10 mouse cellular contexts compared by ENCODE assay signal in the genomic region with DNA sequence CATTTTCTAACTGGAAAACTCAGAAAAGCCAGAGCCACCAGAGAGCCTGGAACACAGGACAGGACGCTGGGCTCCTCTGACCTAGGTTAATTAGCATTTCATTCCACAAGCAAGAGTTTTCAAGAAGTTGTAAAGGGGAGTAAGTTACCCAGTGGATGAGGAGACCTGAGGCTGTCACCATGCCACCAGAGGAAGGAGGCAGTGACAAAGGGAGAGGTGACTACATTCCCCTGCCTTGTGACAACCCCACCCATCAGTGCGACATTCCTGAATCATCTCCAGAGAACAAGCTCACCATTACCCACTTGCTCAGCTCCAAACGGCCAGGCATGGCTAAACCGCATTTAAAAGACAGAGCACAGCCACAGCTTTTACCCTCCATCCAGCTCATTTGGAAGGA.
A peak's percentile ranks its signal among the peaks of the same experiment; 100 is the strongest.
DNase-seq lines count a peak whose midpoint lies in the region; ATAC-seq and TF ChIP-seq lines count a peak whose summit lies in the region.
"Had no signal": no experiment of that assay in that cellular context is flagged by ENCODE, and none has a peak within 500 bp of the region (broad histone marks: within the 10 kb centered on the region; RNA-seq: fewer than 3 reads in every experiment).

No protein-coding gene starts in this region.

- H3K4me2 ChIP-seq in heart, embryonic 11.5 days = peak overlapping the region; percentile 95
- peak overlapping the region; percentile 88; the same call in 1 of the 2 replicates for H3K4me2 ChIP-seq in lung, embryonic 16.5 days (ENCODE audit: low read depth, low read length)
- peak overlapping the region; percentile 86 for H3K4me2 ChIP-seq in limb, embryonic 13.5 days (replicated peaks)
- H3K4me2 ChIP-seq in stomach, postnatal 0 days (replicated peaks; ENCODE audit: low read depth) = peak overlapping the region; percentile 63; the same call in 1 of the 2 replicates

- H3K27ac ChIP-seq in heart, embryonic 11.5 days (ENCODE audit: low read depth, low read length) = no peak overlapping the region
- no peak overlapping the region for H3K27ac ChIP-seq in lung, embryonic 16.5 days (ENCODE audit: low read length)
- no peak overlapping the region for H3K27ac ChIP-seq in limb, embryonic 13.5 days
- H3K27ac ChIP-seq in stomach, postnatal 0 days (replicated peaks) = no peak overlapping the region

- peaks cover 4% of the 10 kb centered on the region; the same call in 1 of the 2 replicates for H3K36me3 ChIP-seq in heart, embryonic 11.5 days (ENCODE audit: control insufficient read depth, insufficient read depth, low read length)
- H3K36me3 ChIP-seq in lung, embryonic 16.5 days (ENCODE audit: control insufficient read depth, insufficient read depth, low read length) = no peaks in the 10 kb centered on the region
- peaks cover 23% of the 10 kb centered on the region for H3K36me3 ChIP-seq in limb, embryonic 13.5 days
- peaks cover 3% of the 10 kb centered on the region; the same call in 1 of the 2 replicates for H3K36me3 ChIP-seq in stomach, postnatal 0 days (ENCODE audit: control insufficient read depth, insufficient read depth, low read length)

- TF ChIP-seq EP300 in stomach, postnatal 0 days (optimal IDR thresholded peaks at IDR 0.05) = no peak

- no peaks in the 10 kb centered on the region for H3K27me3 ChIP-seq in heart, embryonic 11.5 days (ENCODE audit: control insufficient read depth, insufficient read depth, low read length)
- H3K27me3 ChIP-seq in lung, embryonic 16.5 days (ENCODE audit: control insufficient read depth, insufficient read depth, low read depth, low read length) = peaks cover 3% of the 10 kb centered on the region
- H3K27me3 ChIP-seq in limb, embryonic 13.5 days = peaks cover 8% of the 10 kb centered on the region; the same call in 1 of the 2 replicates
- H3K27me3 ChIP-seq in stomach, postnatal 0 days (ENCODE audit: control insufficient read depth, insufficient read depth, low read length) = no peaks in the 10 kb centered on the region

- 24% methylated on average over 4 of the region's 4 CpGs for WGBS in heart, embryonic 11.5 days (ENCODE audit: insufficient replicate concordance)
- WGBS in lung, embryonic 16.5 days = 44% methylated on average over 4 of the region's 4 CpGs
- 22% methylated on average over 4 of the region's 4 CpGs for WGBS in limb, embryonic 13.5 days
- WGBS in stomach, postnatal 0 days = 49% methylated on average over 4 of the region's 4 CpGs

- no peak for ATAC-seq in heart, embryonic 11.5 days (replicated peaks; ENCODE audit: insufficient number of reproducible peaks, low FRiP score, low TSS enrichment)
- no peak for ATAC-seq in lung, embryonic 16.5 days (ENCODE audit: low read depth)
- ATAC-seq in limb, embryonic 13.5 days (ENCODE audit: low FRiP score, low read depth) = no peak
- no peak for ATAC-seq in stomach, postnatal 0 days (ENCODE audit: low FRiP score, low TSS enrichment)

- H3K9ac ChIP-seq in heart, embryonic 11.5 days (ENCODE audit: low read depth, low read length) = no peak overlapping the region
- no peak overlapping the region for H3K9ac ChIP-seq in lung, embryonic 16.5 days (ENCODE audit: low read length)
- H3K9ac ChIP-seq in limb, embryonic 13.5 days = no peak overlapping the region
- no peak overlapping the region for H3K9ac ChIP-seq in stomach, postnatal 0 days (ENCODE audit: low read length)

- peak overlapping the region; percentile 51; the same call in 1 of the 2 replicates for H3K4me3 ChIP-seq in heart, embryonic 11.5 days (ENCODE audit: low read depth, low read length)
- no peak overlapping the region for H3K4me3 ChIP-seq in lung, embryonic 16.5 days (ENCODE audit: low read length)
- peak overlapping the region; percentile 47 for H3K4me3 ChIP-seq in limb, embryonic 13.5 days
- H3K4me3 ChIP-seq in stomach, postnatal 0 days (ENCODE audit: low read depth, low read length) = no peak overlapping the region

- no peak for TF ChIP-seq CTCF in stomach, postnatal 0 days (IDR thresholded peaks at IDR 0.05; ENCODE audit: low read depth)

- H3K9me3 ChIP-seq in heart, embryonic 11.5 days (replicated peaks; ENCODE audit: control insufficient read depth, low read length) = peaks cover 2% of the 10 kb centered on the region; the same call in 1 of the 2 replicates
- 0 out of 2 replicates have a peak, but pooled peaks cover 3% of the 10 kb centered on the region for H3K9me3 ChIP-seq in lung, embryonic 16.5 days (ENCODE audit: control insufficient read depth, low read length)
- no peaks in the 10 kb centered on the region for H3K9me3 ChIP-seq in limb, embryonic 13.5 days
- no peaks in the 10 kb centered on the region for H3K9me3 ChIP-seq in stomach, postnatal 0 days (ENCODE audit: control insufficient read depth, low read length)

- intact Hi-C loops in heart, postnatal 36 days (cut with DNase I) = no loop called here

- DNase-seq in heart, postnatal 36 days = no peak
- DNase-seq in lung, postnatal 14 days = no peak
- DNase-seq in stomach, postnatal 0 days (ENCODE audit: low spot score) = no peak
- no peak for DNase-seq in ovary, postnatal 10 days (ENCODE audit: low spot score)
- DNase-seq in right cerebral cortex, postnatal 4 days = no peak
- DNase-seq: gastrocnemius, postnatal 10 days; lung, adult 2 months had no signal

- peaks cover 13% of the 10 kb centered on the region for H3K4me1 ChIP-seq in heart, embryonic 11.5 days (ENCODE audit: control insufficient read depth, insufficient read depth, low read length)
- H3K4me1 ChIP-seq in lung, embryonic 16.5 days (replicated peaks; ENCODE audit: control insufficient read depth, insufficient read depth, low read length) = peaks cover 14% of the 10 kb centered on the region
- H3K4me1 ChIP-seq in limb, embryonic 13.5 days = peaks cover 30% of the 10 kb centered on the region
- H3K4me1 ChIP-seq in stomach, postnatal 0 days (replicated peaks; ENCODE audit: control insufficient read depth, insufficient read depth) = no peaks in the 10 kb centered on the region

Comparison
In these comparisons a context has a peak if more than half of its experiments do, and no peak if none do; other contexts are left out.
1. H3K4me3 ChIP-seq: peak in heart, embryonic 11.5 days (single experiment) and limb, embryonic 13.5 days (single experiment); none in lung, embryonic 16.5 days (single experiment) and stomach, postnatal 0 days (single experiment).
2. Peak in every context shown above with its lines, with median percentiles within 50 percentile points of each other: H3K4me2 ChIP-seq.